Mouse (Mus musculus) MEL (cell line): ENCODE data around the gene Pdss2. TPM values are rescaled to one million over a fixed set of nuclear protein-coding genes. Genes with fewer than 3 reads are reported as not detected.

Experiments used
- DNase-seq: peaks from one replicate; pipeline ENCODE4 v3.0.0; 2011; ENCODE audit warnings: low read depth, low spot score
- H3K27ac ChIP-seq: 2 replicates; pipeline ENCODE4 v1.5.1; 2012; ENCODE audit warnings: low read depth, mild to moderate bottlenecking, control low read depth, low read length, moderate library complexity; ENCODE audit not compliant: control insufficient read depth
- H3K27me3 ChIP-seq, 2 experiments: fragments of 150-350 bp in 1 of 2; sonication (generic) in 1 of 2; 2 replicates each; pipeline ENCODE4 v1.6.1; 2012; ENCODE audit warnings: low read length in 2 of 2, mild to moderate bottlenecking in 2 of 2, improper control_type of control experiment in 1 of 2, moderate library complexity in 1 of 2; ENCODE audit not compliant: insufficient read depth in 2 of 2, control insufficient read depth in 1 of 2
- H3K36me3 ChIP-seq, 2 experiments: 2 replicates each; pipeline ENCODE4 v1.6.1; 2012 to 2014; ENCODE audit warnings: low read length in 2 of 2, improper control_type of control experiment in 1 of 2, inconsistent platforms in 1 of 2, mild to moderate bottlenecking in 1 of 2; ENCODE audit not compliant: insufficient read depth in 2 of 2, control insufficient read depth in 1 of 2
- H3K4me1 ChIP-seq, 2 experiments: fragments of 150-350 bp in 1 of 2; sonication (generic) in 1 of 2; 2 replicates each; pipeline ENCODE4 v1.6.1; 2012; ENCODE audit warnings: low read length in 2 of 2, improper control_type of control experiment in 1 of 2, mild to moderate bottlenecking in 1 of 2; ENCODE audit not compliant: insufficient read depth in 2 of 2, control insufficient read depth in 1 of 2
- H3K4me3 ChIP-seq, 2 experiments: fragments of 150-350 bp in 1 of 2; sonication (generic) in 1 of 2; 2 replicates each; pipeline ENCODE4 v1.5.1; 2012; ENCODE audit warnings: low read depth in 2 of 2, low read length in 2 of 2, mild to moderate bottlenecking in 2 of 2, moderate library complexity in 2 of 2, control low read depth in 1 of 2, improper control_type of control experiment in 1 of 2; ENCODE audit not compliant: control insufficient read depth in 1 of 2, insufficient read depth in 1 of 2
- H3K79me2 ChIP-seq: 2 replicates; pipeline ENCODE4 v1.6.1; 2012; ENCODE audit warnings: mild to moderate bottlenecking, low read length, moderate library complexity; ENCODE audit not compliant: control insufficient read depth, poor library complexity, insufficient read depth
- H3K9ac ChIP-seq: 2 replicates; pipeline ENCODE4 v1.6.1; 2012; ENCODE audit warnings: low read depth, mild to moderate bottlenecking, control low read depth, low read length, moderate library complexity; ENCODE audit not compliant: control insufficient read depth, poor library complexity, severe bottlenecking
- H3K9me3 ChIP-seq: fragments of 150-350 bp; sonication (generic); replicated peaks from 2 replicates; pipeline ENCODE4 v1.6.1; 2012; ENCODE audit warnings: mild to moderate bottlenecking, low read length, improper control_type of control experiment, moderate library complexity; ENCODE audit not compliant: insufficient read depth
- CHD1 ChIP-seq: IDR thresholded peaks from 2 replicates; pipeline ENCODE4 v1.6.1; 2012; ENCODE audit warnings: low read depth, mild to moderate bottlenecking, inconsistent platforms, low read length, improper control_type of control experiment
- E2F4 ChIP-seq: IDR thresholded peaks from 2 replicates; pipeline ENCODE4 v1.6.1; 2011; ENCODE audit warnings: low read depth, low read length, improper control_type of control experiment, borderline replicate concordance
- EP300 ChIP-seq, 2 experiments: IDR thresholded peaks; 2 replicates each; pipeline ENCODE4 v1.6.1; 2011; ENCODE audit warnings: improper control_type of control experiment in 2 of 2, low read length in 2 of 2, low read depth in 1 of 2, mild to moderate bottlenecking in 1 of 2
- ETS1 ChIP-seq: IDR thresholded peaks from 2 replicates; pipeline ENCODE4 v1.6.1; 2012; ENCODE audit warnings: low read depth, mild to moderate bottlenecking, inconsistent platforms, low read length, improper control_type of control experiment, moderate library complexity
- MAX ChIP-seq: IDR thresholded peaks from 2 replicates; pipeline ENCODE4 v1.6.1; 2011; ENCODE audit warnings: low read length, improper control_type of control experiment
- MAZ ChIP-seq: IDR thresholded peaks from 2 replicates; pipeline ENCODE4 v1.6.1; 2012; ENCODE audit warnings: low read depth, mild to moderate bottlenecking, inconsistent platforms, low read length, improper control_type of control experiment
- MXI1 ChIP-seq: IDR thresholded peaks from 2 replicates; pipeline ENCODE4 v1.6.1; 2011; ENCODE audit warnings: mild to moderate bottlenecking, low read depth, low read length, improper control_type of control experiment
- MYC ChIP-seq: IDR thresholded peaks from 2 replicates; pipeline ENCODE4 v1.6.1; 2011; ENCODE audit warnings: low read depth, mild to moderate bottlenecking, low read length, improper control_type of control experiment, moderate library complexity
- NRF1 ChIP-seq: IDR thresholded peaks from 2 replicates; pipeline ENCODE4 v1.6.1; 2014; ENCODE audit warnings: low read depth, mild to moderate bottlenecking, inconsistent platforms, low read length, improper control_type of control experiment, moderate library complexity; ENCODE audit not compliant: poor library complexity, insufficient read depth, severe bottlenecking
- POLR2A ChIP-seq, 2 experiments: IDR thresholded peaks; 2 replicates each; pipeline ENCODE4 v1.6.1; 2011 to 2012; ENCODE audit warnings: low read length in 2 of 2, mild to moderate bottlenecking in 2 of 2, control low read depth in 1 of 2, improper control_type of control experiment in 1 of 2, low read depth in 1 of 2, moderate library complexity in 1 of 2; ENCODE audit not compliant: control insufficient read depth in 1 of 2, insufficient read depth in 1 of 2, poor library complexity in 1 of 2
- POLR2AphosphoS2 ChIP-seq: IDR thresholded peaks from 2 replicates; pipeline ENCODE4 v1.6.1; 2011; ENCODE audit warnings: low read length, improper control_type of control experiment
- TAL1 ChIP-seq: IDR thresholded peaks from 2 replicates; pipeline ENCODE4 v1.6.1; 2012; ENCODE audit warnings: mild to moderate bottlenecking, inconsistent platforms, low read length, moderate library complexity, mixed read lengths
- TCF12 ChIP-seq: IDR thresholded peaks from 2 replicates; pipeline ENCODE4 v1.6.1; 2014; ENCODE audit warnings: low read depth, mild to moderate bottlenecking, inconsistent platforms, low read length, improper control_type of control experiment, moderate library complexity
- UBTF ChIP-seq: IDR thresholded peaks from 2 replicates; pipeline ENCODE4 v1.6.1; 2012; ENCODE audit warnings: low read depth, mild to moderate bottlenecking, inconsistent platforms, low read length, improper control_type of control experiment, moderate library complexity, borderline replicate concordance; ENCODE audit not compliant: insufficient read depth
- USF2 ChIP-seq, 2 experiments: IDR thresholded peaks; 2 replicates each; pipeline ENCODE4 v1.6.1; 2011 to 2012; ENCODE audit warnings: improper control_type of control experiment in 2 of 2, low read length in 2 of 2, borderline replicate concordance in 1 of 2, inconsistent platforms in 1 of 2, low read depth in 1 of 2, mild to moderate bottlenecking in 1 of 2; ENCODE audit not compliant: insufficient read depth in 1 of 2
- ZC3H11A ChIP-seq: IDR thresholded peaks from 2 replicates; pipeline ENCODE4 v1.6.1; 2012; ENCODE audit warnings: low read depth, mild to moderate bottlenecking, inconsistent platforms, low read length, improper control_type of control experiment
- ZKSCAN1 ChIP-seq: IDR thresholded peaks from 2 replicates; pipeline ENCODE4 v1.6.1; 2012; ENCODE audit warnings: low read depth, mild to moderate bottlenecking, inconsistent platforms, low read length, improper control_type of control experiment, moderate library complexity
- ZNF384 ChIP-seq: IDR thresholded peaks from 2 replicates; pipeline ENCODE4 v1.6.1; 2012; ENCODE audit warnings: low read depth, mild to moderate bottlenecking, inconsistent platforms, low read length, improper control_type of control experiment
- polyA plus RNA-seq, 2 experiments: library from polyadenylated mRNA; stranded (reverse) in 1 of 2; unstranded in 1 of 2; fragments of >175 nt in 1 of 2; fragments of >200 nt in 1 of 2; gene quantifications; 2 replicates each; pipeline versions ENCODE4 v1.2.1 to v1.2.4; 2012; ENCODE audit warnings: low replicate concordance in 2 of 2, low read depth in 1 of 2; ENCODE audit not compliant: insufficient read length in 2 of 2, insufficient read depth in 1 of 2, missing spikeins in 1 of 2
- total RNA-seq: library from RNA; depleted of rRNA; stranded (reverse); fragments of 300-350 nt; gene quantifications from 2 replicates; pipeline ENCODE4 v1.2.3, GENCODE M21; 2012

Gene Pdss2
- total and polyA plus RNA-seq, 3 experiments = 14.3 to 14.8 TPM; not detected in 1

DNA sequence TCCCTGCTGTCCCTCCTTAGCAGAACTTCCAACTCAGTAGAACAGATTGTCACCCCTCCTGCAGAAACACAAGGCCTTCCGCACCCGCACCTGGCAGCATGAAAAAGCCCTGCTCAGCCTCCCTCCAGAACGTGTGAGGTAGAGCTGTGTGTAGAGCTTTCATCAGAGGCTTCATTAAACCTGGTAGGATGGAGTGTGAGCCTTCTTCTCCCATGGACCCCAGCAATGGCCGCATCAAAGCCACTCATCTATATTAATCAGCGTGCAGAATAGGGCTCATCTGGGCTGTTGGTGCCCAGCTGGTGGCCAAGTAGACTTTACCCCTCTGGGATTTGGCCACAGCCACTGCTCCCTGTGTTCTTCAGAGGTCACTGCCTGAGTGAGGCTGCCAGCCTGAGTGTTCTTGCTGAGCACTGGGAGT lies 142.2 kb downstream of the Pdss2 start:
- DNase-seq = no peak
- no peak overlapping the region for H3K27ac ChIP-seq
- H3K9me3 ChIP-seq = no peaks in the 10 kb centered on the region
- H3K9ac ChIP-seq = no peak overlapping the region
- H3K4me3 ChIP-seq = no peak overlapping the region
- H3K79me2 ChIP-seq = no peaks in the 10 kb centered on the region
- H3K4me1 ChIP-seq = no peaks in the 10 kb centered on the region
- TF ChIP-seq TAL1 (no peak), MXI1 (no peak)
- H3K27me3 ChIP-seq = no peaks in the 10 kb centered on the region
- no peaks in the 10 kb centered on the region for H3K36me3 ChIP-seq

DNA sequence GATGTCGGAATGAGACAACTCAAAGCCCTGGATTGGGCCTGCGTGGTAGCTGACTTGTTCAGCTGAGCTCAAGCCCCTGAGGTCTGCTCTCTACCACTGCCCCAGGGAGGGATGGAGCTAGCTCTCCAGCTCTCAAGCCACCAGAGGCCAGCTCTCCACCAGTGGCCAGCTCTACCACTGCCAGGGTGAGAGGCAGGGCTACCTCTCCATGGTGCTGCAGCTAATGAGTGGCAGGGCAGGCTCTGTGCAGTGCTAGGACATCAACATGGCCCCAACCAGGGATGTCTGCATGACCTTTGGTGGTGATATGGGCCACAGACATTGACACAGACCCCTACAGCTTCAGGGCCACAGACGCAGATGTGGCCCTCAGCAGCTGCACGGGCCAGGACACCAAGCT lies 144.6 kb downstream of the Pdss2 start:
- Histone ChIP-seq H3K9ac (no peak overlapping the region), H3K27me3 (no peaks in the 10 kb centered on the region)
- TF ChIP-seq UBTF (no peak), MYC (no peak), ZNF384 (no peak), MAZ (no peak), E2F4 (no peak), NRF1 (no peak), ZC3H11A (no peak), EP300 (IDR thresholded peaks at IDR 0.05; ENCODE audit: low read depth in 1 of 2, low read length in 2 of 2) (no peak), POLR2A (IDR thresholded peaks at IDR 0.05; ENCODE audit: control insufficient read depth in 1 of 2, insufficient read depth in 1 of 2, low read depth in 1 of 2, low read length in 2 of 2, poor library complexity in 1 of 2) (no peak), POLR2AphosphoS2 (no peak), USF2 (IDR thresholded peaks at IDR 0.05; ENCODE audit: borderline replicate concordance in 1 of 2, insufficient read depth in 1 of 2, low read depth in 1 of 2, low read length in 2 of 2) (no peak), MAX (no peak), CHD1 (no peak), ZKSCAN1 (no peak), ETS1 (no peak), TCF12 (no peak)

More for the DNA sequence above, 144.6 kb downstream of the Pdss2 start:
- no peak for DNase-seq
- Histone ChIP-seq H3K9me3 (no peaks in the 10 kb centered on the region), H3K4me3 (no peak overlapping the region), H3K27ac (no peak overlapping the region), H3K36me3 (no peaks in the 10 kb centered on the region), H3K79me2 (no peaks in the 10 kb centered on the region), H3K4me1 (no peaks in the 10 kb centered on the region)
